Mouse (Mus musculus): ENCODE measurements around the gene Pea15a. TPM values are rescaled to one million over a fixed set of nuclear protein-coding genes. Genes with fewer than 3 reads are reported as not detected.
A peak's percentile ranks its signal among the peaks of the same experiment; 100 is the strongest.

The Pea15a gene
- total RNA-seq, 1 experiment from 2014 or later: 63.2 TPM

- DNase-seq: no peak
Measured at GRCm38 (mm10) chr1:172204814-172205740, 1.5 kb downstream of the Pea15a start.

- DNase-seq: no peak
Measured at GRCm38 (mm10) chr1:172204033-172204813, 2.4 kb downstream of the Pea15a start.

- DNase-seq: no peak
Measured at GRCm38 (mm10) chr1:172203566-172203965, 3.0 kb downstream of the Pea15a start.

- DNase-seq: peak; percentile 51
Measured at GRCm38 (mm10) chr1:172202894-172203522, 3.6 kb downstream of the Pea15a start.

GRCm38 (mm10) chr1:172201967-172202880 lies 4.4 kb downstream of the Pea15a start:
- peak; percentile 58 for DNase-seq

GRCm38 (mm10) chr1:172200871-172201447 lies 5.6 kb downstream of the Pea15a start:
- no peak for DNase-seq

- no peak for DNase-seq
Measured at GRCm38 (mm10) chr1:172200161-172200560, 6.4 kb downstream of the Pea15a start.

- DNase-seq: no peak
Measured at GRCm38 (mm10) chr1:172198996-172199395, 7.6 kb downstream of the Pea15a start.

- DNase-seq: no peak
Measured at GRCm38 (mm10) chr1:172198316-172198715, 8.3 kb downstream of the Pea15a start.

- no peak for DNase-seq
Measured at GRCm38 (mm10) chr1:172197851-172198250, 8.8 kb downstream of the Pea15a start.

GRCm38 (mm10) chr1:172197146-172197545 lies 9.5 kb downstream of the Pea15a start:
- no peak for DNase-seq

GRCm38 (mm10) chr1:172194435-172194834 lies 12.2 kb downstream of the Pea15a start:
- no peak for DNase-seq

- no peak for DNase-seq
Measured at GRCm38 (mm10) chr1:172192217-172192616, 14.4 kb downstream of the Pea15a start.

- DNase-seq: no peak
Measured at GRCm38 (mm10) chr1:172191578-172191977, 15.0 kb downstream of the Pea15a start.

GRCm38 (mm10) chr1:172188891-172189290 lies 17.7 kb downstream of the Pea15a start:
- DNase-seq: no peak

- DNase-seq: no peak
Measured at GRCm38 (mm10) chr1:172186401-172187289, 20.0 kb downstream of the Pea15a start.

- DNase-seq: no peak
Measured at GRCm38 (mm10) chr1:172183915-172184314, 22.7 kb downstream of the Pea15a start.

GRCm38 (mm10) chr1:172183056-172183455 lies 23.5 kb downstream of the Pea15a start:
- DNase-seq: no peak

- no peak for DNase-seq
Measured at GRCm38 (mm10) chr1:172181777-172182176, 24.8 kb downstream of the Pea15a start.

- DNase-seq: no peak
Measured at GRCm38 (mm10) chr1:172180881-172181280, 25.7 kb downstream of the Pea15a start.

Measured in adrenal gland, postnatal 14 days (tissue).